Mouse (Mus musculus) bone marrow, adult 2 months (tissue): ENCODE results near the gene Ggct. TPM values are rescaled to one million over a fixed set of nuclear protein-coding genes. Genes with fewer than 3 reads are reported as not detected.

ENCODE experiments used
- H3K27ac ChIP-seq: fragments of 200-500 bp; 2 replicates; pipeline ENCODE4 v1.5.1; 2012; ENCODE audit warnings: low read depth, mild to moderate bottlenecking, control low read depth, inconsistent platforms, low read length; ENCODE audit not compliant: control insufficient read depth, poor library complexity, insufficient read depth
- H3K4me1 ChIP-seq: fragments of 200-500 bp; 2 replicates; pipeline ENCODE4 v1.6.1; 2011; ENCODE audit warnings: low read length; ENCODE audit not compliant: control insufficient read depth, insufficient read depth
- H3K4me3 ChIP-seq: fragments of 200-500 bp; replicated peaks from 2 replicates; pipeline ENCODE3; 2011; ENCODE audit warnings: mild to moderate bottlenecking, low read depth, low read length, control low read depth; ENCODE audit not compliant: control insufficient read depth
- CTCF ChIP-seq: fragments of 200-500 bp; IDR thresholded peaks from 2 replicates; pipeline ENCODE4 v1.5.1; 2011; ENCODE audit warnings: low read length, control low read depth; ENCODE audit not compliant: control insufficient read depth, insufficient read depth
- POLR2A ChIP-seq: fragments of 200-500 bp; IDR thresholded peaks from 2 replicates; pipeline ENCODE4 v1.6.1; 2011; ENCODE audit warnings: low read depth, mild to moderate bottlenecking, control low read depth, low read length, borderline replicate concordance; ENCODE audit not compliant: control insufficient read depth
- WGBS: fragments of 180-500 bp; shearing (Covaris S2); methylation state at CpG from one replicate; pipeline ENCODE4 v1.1.7; 2018; 5-methylcytosine and 5-hydroxymethylcytosine counted together
- polyA plus RNA-seq: library from polyadenylated mRNA; stranded (reverse); fragments of >200 nt; gene quantifications from 2 replicates; pipeline ENCODE4 v1.2.4, GENCODE M21; 2011; ENCODE audit warnings: low replicate concordance; ENCODE audit not compliant: missing spikeins, insufficient read depth, insufficient read length

Gene Ggct
- polyA plus RNA-seq, 1 experiment = 13.2 TPM

GRCm38 (mm10) chr6:54943292-54943691 is 49.5 kb downstream of the Ggct start:
- no peak overlapping the region for H3K27ac ChIP-seq
- H3K4me1 ChIP-seq = peaks cover 5% of the 10 kb centered on the region; the same call in 1 of the 2 replicates
- H3K4me3 ChIP-seq = no peak overlapping the region
- TF ChIP-seq POLR2A (no peak), CTCF (no peak)
- 76% methylated on average over 16 of the region's 16 CpGs for WGBS

- H3K27ac ChIP-seq = no peak overlapping the region
- no peak overlapping the region for H3K4me3 ChIP-seq
- H3K4me1 ChIP-seq = peaks cover 4% of the 10 kb centered on the region; the same call in 1 of the 2 replicates
- WGBS = 47% methylated on average over 6 of the region's 6 CpGs
- TF ChIP-seq CTCF (no peak), POLR2A (no peak)
Measured at GRCm38 (mm10) chr6:54941149-54941548, 51.6 kb downstream of the Ggct start.

GRCm38 (mm10) chr6:54940126-54940525 is 52.6 kb downstream of the Ggct start:
- 0 out of 2 replicates have a peak overlapping the region, but pooled peaks have one; percentile 37 for H3K27ac ChIP-seq
- TF ChIP-seq POLR2A (no peak), CTCF (no peak)

GRCm38 (mm10) chr6:54939631-54940030 is 53.1 kb downstream of the Ggct start:
- TF ChIP-seq CTCF = no peak
- TF ChIP-seq POLR2A = no peak
- H3K4me3 ChIP-seq = no peak overlapping the region
- peaks cover 4% of the 10 kb centered on the region; the same call in 1 of the 2 replicates for H3K4me1 ChIP-seq
- H3K27ac ChIP-seq = 0 out of 2 replicates have a peak overlapping the region, but pooled peaks have one; percentile 37
- 25% methylated on average over 4 of the region's 4 CpGs for WGBS

More at GRCm38 (mm10) chr6:54940126-54940525, 52.6 kb downstream of the Ggct start:
- Histone ChIP-seq H3K4me3 (no peak overlapping the region), H3K4me1 (peaks cover 4% of the 10 kb centered on the region; the same call in 1 of the 2 replicates)
- WGBS = 36% methylated on average over 7 of the region's 7 CpGs

- TF ChIP-seq CTCF (no peak), POLR2A (no peak)
- Histone ChIP-seq H3K4me1 (peaks cover 4% of the 10 kb centered on the region; the same call in 1 of the 2 replicates), H3K4me3 (no peak overlapping the region), H3K27ac (no peak overlapping the region)
- 4% methylated on average over 2 of the region's 2 CpGs for WGBS
Measured at GRCm38 (mm10) chr6:54936496-54936895, 56.3 kb downstream of the Ggct start.

- H3K27ac ChIP-seq = peak overlapping the region; percentile 94
- TF ChIP-seq POLR2A = no peak
- TF ChIP-seq CTCF = no peak
- H3K4me3 ChIP-seq = peak overlapping the region; percentile 26
- H3K4me1 ChIP-seq = peaks cover 2% of the 10 kb centered on the region; the same call in 1 of the 2 replicates
- WGBS = 55% methylated on average over 5 of the region's 5 CpGs
Measured at GRCm38 (mm10) chr6:54934930-54935329, 57.8 kb downstream of the Ggct start.

- Histone ChIP-seq H3K4me3 (peak overlapping the region; percentile 54), H3K4me1 (peaks cover 2% of the 10 kb centered on the region; the same call in 1 of the 2 replicates), H3K27ac (peak overlapping the region; percentile 94)
- 32% methylated on average over 8 of the region's 8 CpGs for WGBS
- no peak for TF ChIP-seq CTCF
- no peak for TF ChIP-seq POLR2A
Measured at GRCm38 (mm10) chr6:54934313-54934712, 58.4 kb downstream of the Ggct start.

- WGBS = 8% methylated on average over 3 of the region's 3 CpGs
- no peak for TF ChIP-seq POLR2A
- no peak for TF ChIP-seq CTCF
- H3K27ac ChIP-seq = peak overlapping the region; percentile 94
- peak overlapping the region; percentile 54 for H3K4me3 ChIP-seq
- no peaks in the 10 kb centered on the region for H3K4me1 ChIP-seq
Measured at GRCm38 (mm10) chr6:54933866-54934265, 58.9 kb downstream of the Ggct start.
